Mouse (Mus musculus) liver, postnatal 0 days (tissue): ENCODE data around the gene Nfatc2. TPM values are rescaled to one million over a fixed set of nuclear protein-coding genes. Genes with fewer than 3 reads are reported as not detected.

Experiments
- ATAC-seq: fragments of 200-750 bp; cut with Nextera tagmentation; 2 replicates; pipeline ENCODE4 v1.8.0; 2017; ENCODE audit warnings: mild to moderate bottlenecking, moderate library complexity
- DNase-seq: peaks from one replicate; pipeline ENCODE4 v3.0.0-alpha.2; 2016
- H3K27ac ChIP-seq: fragments of 300-500 bp; sonication (generic); 2 replicates; pipeline ENCODE4 v1.5.1; 2014; ENCODE audit warnings: antibody characterized with exemption, moderate library complexity, mild to moderate bottlenecking, low read depth
- H3K27me3 ChIP-seq: fragments of 300-500 bp; sonication (generic); 2 replicates; pipeline ENCODE4 v1.6.1; 2014; ENCODE audit warnings: low read length, control low read depth, mixed read lengths; ENCODE audit not compliant: insufficient read depth
- H3K36me3 ChIP-seq: fragments of 300-500 bp; sonication (generic); replicated peaks from 2 replicates; pipeline ENCODE4 v1.6.1; 2014; ENCODE audit warnings: mild to moderate bottlenecking, control low read depth, low read length, moderate library complexity, mixed read lengths; ENCODE audit not compliant: insufficient read depth
- H3K4me1 ChIP-seq: fragments of 300-500 bp; sonication (generic); 2 replicates; pipeline ENCODE4 v1.6.1; 2014; ENCODE audit warnings: antibody characterized with exemption, mild to moderate bottlenecking, control low read depth; ENCODE audit not compliant: insufficient read depth
- H3K4me2 ChIP-seq: fragments of 300-500 bp; sonication (generic); 2 replicates; pipeline ENCODE4 v1.6.1; 2014; ENCODE audit warnings: low read depth, mild to moderate bottlenecking, low read length, moderate library complexity, mixed read lengths
- H3K4me3 ChIP-seq: fragments of 300-500 bp; sonication (generic); 2 replicates; pipeline ENCODE4 v1.5.1; 2014; ENCODE audit warnings: low read depth, low read length
- H3K9ac ChIP-seq: fragments of 300-500 bp; sonication (generic); replicated peaks from 2 replicates; pipeline ENCODE4 v1.6.1; 2014; ENCODE audit warnings: mild to moderate bottlenecking, moderate library complexity
- H3K9me3 ChIP-seq: fragments of 300-500 bp; sonication (generic); 2 replicates; pipeline ENCODE4 v1.6.1; 2016; ENCODE audit warnings: mild to moderate bottlenecking, control low read depth, low read length, mixed read lengths
- CTCF ChIP-seq: sonication (generic); IDR thresholded peaks from 2 replicates; pipeline ENCODE4 v1.5.1; 2016; ENCODE audit warnings: antibody characterized with exemption, low read depth
- EP300 ChIP-seq: IDR thresholded peaks from 2 replicates; pipeline ENCODE4 v1.6.1; 2016; ENCODE audit warnings: antibody characterized with exemption, low read depth, mild to moderate bottlenecking
- WGBS: fragments of 180-500 bp; shearing (Covaris S2); extraction: QIAGEN DNeasy Blood & Tissue Kit; methylation state at CpG from one replicate; pipeline ENCODE4 v1.1.7; 2014; ENCODE audit not compliant: insufficient replicate concordance; 5-methylcytosine and 5-hydroxymethylcytosine counted together
- polyA plus RNA-seq: library from polyadenylated mRNA; unstranded; fragments of >200 nt; fragmentation: Nextera tagmentation; extraction: Ambion mirVana; gene quantifications from 2 replicates; pipeline ENCODE4 v1.2.1, GENCODE M21; 2015

Gene Nfatc2
- polyA plus RNA-seq, 1 experiment from 2014 or later, result 0.18 TPM

GRCm38 (mm10) chr2:168504431-168505182 is 96.8 kb downstream of the Nfatc2 start:
- Histone ChIP-seq H3K27ac (no peak overlapping the region), H3K36me3 (no peaks in the 10 kb centered on the region), H3K4me1 (no peaks in the 10 kb centered on the region), H3K9me3 (no peaks in the 10 kb centered on the region), H3K27me3 (no peaks in the 10 kb centered on the region), H3K9ac (no peak overlapping the region), H3K4me3 (no peak overlapping the region), H3K4me2 (no peak overlapping the region)
- no peak for TF ChIP-seq CTCF
- no peak for TF ChIP-seq EP300
- DNase-seq (no peak), ATAC-seq (no peak)
- WGBS, result 82% methylated on average over 27 of the region's 27 CpGs

- no peak for DNase-seq
- 70% methylated on average over 6 of the region's 6 CpGs for WGBS
- ATAC-seq, result no peak
- Histone ChIP-seq H3K4me3 (no peak overlapping the region), H3K27ac (no peak overlapping the region), H3K27me3 (no peaks in the 10 kb centered on the region), H3K4me2 (no peak overlapping the region), H3K36me3 (no peaks in the 10 kb centered on the region), H3K4me1 (no peaks in the 10 kb centered on the region), H3K9me3 (no peaks in the 10 kb centered on the region), H3K9ac (no peak overlapping the region)
- no peak for TF ChIP-seq EP300
- no peak for TF ChIP-seq CTCF
These were observed 97.7 kb downstream of the Nfatc2 start for GRCm38 (mm10) chr2:168503735-168504134.

GRCm38 (mm10) chr2:168500750-168501149 is 100.7 kb downstream of the Nfatc2 start:
- ATAC-seq (no peak), DNase-seq (no peak)
- H3K4me1 ChIP-seq, result no peaks in the 10 kb centered on the region
- no peak overlapping the region for H3K4me3 ChIP-seq
- TF ChIP-seq CTCF (no peak), EP300 (no peak)
- no peaks in the 10 kb centered on the region for H3K9me3 ChIP-seq
- H3K4me2 ChIP-seq, result no peak overlapping the region
- H3K27ac ChIP-seq, result no peak overlapping the region
- WGBS, result 48% methylated on average over 6 of the region's 6 CpGs
- no peaks in the 10 kb centered on the region for H3K36me3 ChIP-seq
- no peaks in the 10 kb centered on the region; the same call in 1 of the 2 replicates for H3K27me3 ChIP-seq
- no peak overlapping the region for H3K9ac ChIP-seq

GRCm38 (mm10) chr2:168500244-168500643 is 101.2 kb downstream of the Nfatc2 start:
- Histone ChIP-seq H3K4me1 (no peaks in the 10 kb centered on the region), H3K36me3 (no peaks in the 10 kb centered on the region), H3K4me2 (no peak overlapping the region), H3K4me3 (no peak overlapping the region), H3K9ac (no peak overlapping the region), H3K9me3 (no peaks in the 10 kb centered on the region), H3K27me3 (no peaks in the 10 kb centered on the region; the same call in 1 of the 2 replicates), H3K27ac (no peak overlapping the region)
- WGBS, result 80% methylated on average over 6 of the region's 6 CpGs
- no peak for ATAC-seq
- no peak for TF ChIP-seq CTCF
- TF ChIP-seq EP300, result no peak
- DNase-seq, result no peak

- DNase-seq, result no peak
- H3K9me3 ChIP-seq, result no peaks in the 10 kb centered on the region
- no peaks in the 10 kb centered on the region for H3K4me1 ChIP-seq
- no peaks in the 10 kb centered on the region for H3K36me3 ChIP-seq
- no peak overlapping the region for H3K9ac ChIP-seq
- no peak overlapping the region for H3K4me3 ChIP-seq
- H3K4me2 ChIP-seq, result no peak overlapping the region
- no peak overlapping the region for H3K27ac ChIP-seq
- TF ChIP-seq EP300, result no peak
- no peak for TF ChIP-seq CTCF
- H3K27me3 ChIP-seq, result no peaks in the 10 kb centered on the region
- 60% methylated on average over 7 of the region's 7 CpGs for WGBS
- no peak for ATAC-seq
These were observed 109.7 kb downstream of the Nfatc2 start for GRCm38 (mm10) chr2:168491791-168492190.

- DNase-seq, result no peak
These were observed 111.5 kb downstream of the Nfatc2 start for GRCm38 (mm10) chr2:168489953-168490352.

More at GRCm38 (mm10) chr2:168489953-168490352, 111.5 kb downstream of the Nfatc2 start:
- TF ChIP-seq CTCF (no peak), EP300 (no peak)
- no peak overlapping the region for H3K4me3 ChIP-seq
- no peak for ATAC-seq
- no peak overlapping the region for H3K9ac ChIP-seq
- 66% methylated on average over 13 of the region's 13 CpGs for WGBS
- H3K4me2 ChIP-seq, result no peak overlapping the region
- H3K9me3 ChIP-seq, result no peaks in the 10 kb centered on the region
- no peaks in the 10 kb centered on the region for H3K27me3 ChIP-seq
- H3K4me1 ChIP-seq, result no peaks in the 10 kb centered on the region
- no peaks in the 10 kb centered on the region for H3K36me3 ChIP-seq
- no peak overlapping the region for H3K27ac ChIP-seq
